Mouse (Mus musculus) CH12.LX (cell line): ENCODE measurements around the gene Myo10.

Source experiments
- CHD2 ChIP-seq: IDR thresholded peaks from 2 replicates; pipeline ENCODE4 v1.6.1; 2011; ENCODE audit warnings: low read length, improper control_type of control experiment
- CTCF ChIP-seq, 2 experiments: IDR thresholded peaks in 1 of 2; conservative IDR thresholded peaks in 1 of 2; 2 replicates each; pipeline ENCODE4 v1.5.1; 2011 to 2012; ENCODE audit warnings: low read depth in 2 of 2, low read length in 2 of 2, improper control_type of control experiment in 1 of 2, inconsistent platforms in 1 of 2, mild to moderate bottlenecking in 1 of 2, moderate library complexity in 1 of 2
- ELF1 ChIP-seq: IDR thresholded peaks from 2 replicates; pipeline ENCODE4 v1.6.1; 2014; ENCODE audit warnings: low read depth, mild to moderate bottlenecking, inconsistent platforms, low read length, improper control_type of control experiment
- EP300 ChIP-seq: IDR thresholded peaks from 2 replicates; pipeline ENCODE4 v1.6.1; 2011; ENCODE audit warnings: low read length, improper control_type of control experiment
- JUND ChIP-seq: conservative IDR thresholded peaks from 2 replicates; pipeline ENCODE4 v1.6.1; 2011; ENCODE audit warnings: low read depth, low read length, improper control_type of control experiment
- KAT2A ChIP-seq: IDR thresholded peaks from 2 replicates; pipeline ENCODE4 v1.6.1; 2012; ENCODE audit warnings: low read length, improper control_type of control experiment, inconsistent platforms; ENCODE audit not compliant: insufficient replicate concordance
- MAX ChIP-seq: IDR thresholded peaks from 2 replicates; pipeline ENCODE4 v1.6.1; 2011; ENCODE audit warnings: low read length, improper control_type of control experiment
- MXI1 ChIP-seq: IDR thresholded peaks from 2 replicates; pipeline ENCODE4 v1.6.1; 2011; ENCODE audit warnings: mild to moderate bottlenecking, low read depth, low read length, improper control_type of control experiment
- POLR2A ChIP-seq: IDR thresholded peaks from 2 replicates; pipeline ENCODE4 v1.6.1; 2011; ENCODE audit warnings: low read depth, mild to moderate bottlenecking, improper control_type of control experiment, low read length
- TBP ChIP-seq: conservative IDR thresholded peaks from 2 replicates; pipeline ENCODE4 v1.6.1; 2011; ENCODE audit warnings: low read depth, low read length, improper control_type of control experiment
- TCF12 ChIP-seq: IDR thresholded peaks from 2 replicates; pipeline ENCODE4 v1.6.1; 2014; ENCODE audit warnings: low read depth, mild to moderate bottlenecking, inconsistent platforms, low read length, improper control_type of control experiment
- USF1 ChIP-seq: IDR thresholded peaks from 2 replicates; pipeline ENCODE4 v1.6.1; 2014; ENCODE audit warnings: low read depth, mild to moderate bottlenecking, inconsistent platforms, low read length, improper control_type of control experiment
- ZNF384 ChIP-seq: IDR thresholded peaks from 2 replicates; pipeline ENCODE4 v1.6.1; 2012; ENCODE audit warnings: low read depth, low read length, improper control_type of control experiment, inconsistent platforms

GRCm38 (mm10) chr15:25589318-25589902 is 32.9 kb upstream of the Myo10 start:
- TF ChIP-seq ZNF384 (no peak), MAX (no peak), JUND (no peak), KAT2A (no peak), CTCF (conservative IDR thresholded peaks at IDR 0.05 in 1 of 2, IDR thresholded peaks at IDR 0.05 in 1 of 2; ENCODE audit: low read depth in 2 of 2, low read length in 2 of 2) (no peak), POLR2A (no peak), TBP (no peak), MXI1 (no peak), CHD2 (no peak), EP300 (no peak), USF1 (no peak), ELF1 (no peak), TCF12 (no peak)
